Mouse (Mus musculus): ENCODE measurements around the gene Emg1. TPM values are rescaled to one million over a fixed set of nuclear protein-coding genes. Genes with fewer than 3 reads are reported as not detected.
"Not testable (repeated sequence)": the region's sequence is repeated elsewhere in the genome, so short reads cannot be mapped to it uniquely, and the experiment has no call there.

Emg1 gene
- polyA plus RNA-seq, 1 experiment from 2014 or later: 110 TPM

DNA sequence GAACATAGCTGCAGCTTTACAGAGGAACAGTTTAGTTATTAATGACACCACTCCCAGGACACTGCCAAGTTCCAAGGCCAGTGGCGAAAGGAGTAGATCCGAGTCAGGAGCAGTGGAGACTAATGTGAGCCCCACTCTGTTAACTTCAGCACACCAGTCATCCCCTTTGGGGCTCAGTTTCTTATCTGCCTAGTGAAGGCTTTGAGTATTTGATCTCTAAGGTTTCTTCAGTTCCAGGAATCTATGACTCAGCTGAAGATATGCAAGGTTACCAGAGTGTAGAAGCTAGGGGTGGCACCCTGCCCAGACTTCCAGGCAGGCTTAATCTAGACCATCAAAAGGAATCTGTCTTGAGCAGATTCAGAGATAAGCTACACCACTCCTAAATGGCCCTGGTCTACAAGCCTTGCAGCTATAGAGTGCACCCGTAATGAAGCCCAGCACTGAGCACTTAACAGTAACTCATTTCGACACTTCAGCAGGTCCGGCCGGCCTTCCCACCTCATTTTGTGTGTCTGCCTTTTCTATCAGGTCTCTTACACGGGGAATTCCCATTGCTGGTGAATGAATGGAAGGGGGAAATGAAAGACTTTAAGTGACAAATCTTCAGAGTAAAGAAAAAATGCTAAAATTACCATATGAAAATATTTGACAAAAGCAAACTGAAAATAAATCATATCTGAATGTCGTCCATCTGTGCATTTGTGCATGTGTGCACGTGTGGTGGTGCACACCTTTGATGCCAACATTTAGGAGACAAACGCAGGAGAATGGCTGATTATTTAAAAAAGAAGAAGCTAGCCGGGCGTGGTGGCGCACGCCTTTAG is 28.2 kb downstream of the Emg1 start:
- 86% methylated on average over 14 of the region's 14 CpGs for WGBS
- no peaks in the 10 kb centered on the region for H3K4me1 ChIP-seq (replicated peaks)
- H3K27me3 ChIP-seq: no peaks in the 10 kb centered on the region
- H3K9ac ChIP-seq: no peak overlapping the region
- H3K27ac ChIP-seq (replicated peaks): no peak overlapping the region
- no peaks in the 10 kb centered on the region for H3K36me3 ChIP-seq
- no peak overlapping the region for H3K4me3 ChIP-seq
- no peak overlapping the region for H3K4me2 ChIP-seq
- no peaks in the 10 kb centered on the region for H3K9me3 ChIP-seq
- ATAC-seq (ENCODE audit: low read depth): no peak

DNA sequence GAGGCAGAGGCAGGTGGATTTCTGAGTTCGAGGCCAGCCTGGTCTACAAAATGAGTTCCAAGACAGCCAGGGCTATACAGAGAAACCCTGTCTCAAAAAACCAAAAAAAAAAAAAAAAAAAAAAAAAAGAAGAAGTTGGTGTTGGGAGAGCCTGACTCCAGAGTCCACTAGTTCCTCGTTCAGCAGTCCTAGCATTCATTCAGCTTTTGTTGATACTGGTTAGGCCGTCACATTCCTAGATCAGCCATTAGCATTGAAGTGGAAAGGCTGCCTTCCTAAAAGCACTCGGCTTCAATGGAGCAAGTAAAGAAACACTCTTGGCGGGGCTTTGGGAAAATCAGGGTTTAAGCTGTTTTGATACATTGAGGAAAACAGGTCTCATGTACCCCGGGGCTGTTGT is 29.7 kb downstream of the Emg1 start:
- H3K9ac ChIP-seq; H3K4me1 ChIP-seq (replicated peaks); H3K4me2 ChIP-seq; H3K9me3 ChIP-seq; H3K4me3 ChIP-seq; ATAC-seq (ENCODE audit: low read depth); H3K27me3 ChIP-seq; H3K27ac ChIP-seq (replicated peaks); H3K36me3 ChIP-seq: not testable (repeated sequence)
- whole genome bisulfite sequencing: 67% methylated on average over 6 of the region's 6 CpGs

DNA sequence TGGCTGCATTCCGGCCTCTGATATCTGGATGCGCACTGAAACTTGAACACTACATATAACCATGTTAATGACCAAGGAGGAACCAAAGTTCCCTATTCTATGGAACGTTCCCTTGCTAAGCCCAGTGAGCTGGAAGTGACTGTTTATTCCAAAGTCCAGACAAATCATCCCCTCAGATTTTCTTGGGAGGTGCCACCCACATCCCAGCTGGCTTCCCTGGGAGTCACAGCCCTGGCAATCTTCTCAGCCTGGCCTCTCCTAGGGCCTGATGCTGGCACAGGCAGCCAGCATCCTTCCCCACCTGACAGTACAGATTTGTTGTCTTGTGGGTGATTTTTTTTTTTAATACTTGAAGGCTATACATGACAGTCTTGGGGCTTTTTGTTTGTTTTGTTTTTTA is 32.5 kb downstream of the Emg1 start:
- Histone ChIP-seq H3K9ac (no peak overlapping the region), H3K4me2 (no peak overlapping the region), H3K9me3 (no peaks in the 10 kb centered on the region), H3K36me3 (peaks cover 4% of the 10 kb centered on the region; the same call in 1 of the 2 replicates), H3K27me3 (no peaks in the 10 kb centered on the region), H3K27ac (replicated peaks) (no peak overlapping the region), H3K4me1 (replicated peaks) (no peaks in the 10 kb centered on the region), H3K4me3 (no peak overlapping the region)
- WGBS: 93% methylated on average over 3 of the region's 3 CpGs
- no peak for ATAC-seq (ENCODE audit: low read depth)

DNA sequence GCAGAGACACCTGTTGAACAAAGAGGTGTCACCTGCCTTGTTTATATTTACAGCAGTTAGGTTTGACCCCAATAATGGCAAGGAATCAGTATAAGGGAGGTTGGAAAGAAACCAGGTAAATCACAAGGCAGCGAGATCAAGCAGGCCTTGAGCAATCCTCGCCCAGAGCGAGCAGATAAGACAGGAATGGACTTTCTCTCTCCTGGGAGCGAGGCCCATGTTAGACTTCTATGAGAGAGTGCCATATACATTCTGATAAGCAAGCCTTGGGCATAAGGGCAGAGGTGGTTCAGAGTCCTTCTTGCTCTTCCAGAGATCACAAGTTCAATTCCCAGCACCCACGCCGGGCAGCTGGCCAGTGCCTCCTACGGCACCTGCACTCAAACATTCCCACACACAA is 33.2 kb downstream of the Emg1 start:
- H3K4me3 ChIP-seq: no peak overlapping the region
- no peaks in the 10 kb centered on the region for H3K27me3 ChIP-seq
- WGBS: 93% methylated on average over 7 of the region's 7 CpGs
- no peak overlapping the region for H3K27ac ChIP-seq (replicated peaks)
- ATAC-seq (ENCODE audit: low read depth): no peak
- H3K36me3 ChIP-seq: peaks cover 4% of the 10 kb centered on the region; the same call in 1 of the 2 replicates
- no peak overlapping the region for H3K9ac ChIP-seq
- no peak overlapping the region for H3K4me2 ChIP-seq
- no peaks in the 10 kb centered on the region for H3K9me3 ChIP-seq
- H3K4me1 ChIP-seq (replicated peaks): no peaks in the 10 kb centered on the region

DNA sequence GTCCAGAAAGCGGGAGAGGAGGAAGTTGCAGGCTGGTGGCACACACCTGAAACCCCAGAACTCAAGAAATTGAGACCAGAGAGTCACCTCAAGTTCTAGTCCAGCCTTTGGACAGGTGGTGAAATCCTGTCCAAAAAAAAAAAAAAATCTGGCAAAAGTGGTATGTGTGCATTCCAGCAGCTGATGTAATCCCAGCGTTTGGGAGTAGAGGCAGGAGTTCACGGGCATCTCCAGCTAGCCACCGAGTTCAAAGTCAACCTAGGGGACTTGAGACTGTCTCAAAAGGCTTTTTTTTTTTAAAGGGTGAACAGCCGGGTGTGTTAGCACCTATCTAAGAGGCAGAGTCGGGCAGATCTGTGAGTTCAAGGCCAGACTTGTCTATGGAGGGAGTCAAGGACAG is 35.8 kb downstream of the Emg1 start:
- Histone ChIP-seq H3K9ac (no peak overlapping the region), H3K27me3 (no peaks in the 10 kb centered on the region), H3K36me3 (peaks cover 4% of the 10 kb centered on the region; the same call in 1 of the 2 replicates), H3K4me3 (no peak overlapping the region), H3K4me2 (no peak overlapping the region), H3K27ac (replicated peaks) (no peak overlapping the region), H3K4me1 (replicated peaks) (no peaks in the 10 kb centered on the region; the same call in 1 of the 2 replicates), H3K9me3 (no peaks in the 10 kb centered on the region)
- no peak for ATAC-seq (ENCODE audit: low read depth)
- WGBS: 89% methylated on average over 6 of the region's 6 CpGs

DNA sequence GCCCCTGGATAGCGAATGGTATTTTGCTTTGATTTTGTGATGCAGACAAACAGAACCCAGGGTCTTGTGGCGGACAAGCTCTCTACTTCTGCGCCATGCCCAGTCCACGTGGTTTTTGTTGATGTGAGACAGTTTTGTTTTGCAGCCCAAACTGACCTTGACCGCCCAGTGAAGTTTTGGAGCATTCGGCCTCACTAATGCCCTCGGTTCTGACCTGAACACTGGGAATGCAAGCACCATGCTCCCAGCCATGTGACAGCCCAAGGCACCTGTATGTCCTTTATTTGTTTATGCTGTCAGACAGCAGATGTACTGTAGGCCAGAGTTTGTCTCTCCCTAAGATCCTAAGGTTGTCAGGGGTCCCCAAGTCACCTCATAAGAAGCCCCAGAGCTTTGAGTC is 37.4 kb downstream of the Emg1 start:
- H3K4me3 ChIP-seq: no peak overlapping the region
- no peak overlapping the region for H3K4me2 ChIP-seq
- H3K27ac ChIP-seq (replicated peaks): no peak overlapping the region
- H3K36me3 ChIP-seq: peaks cover 4% of the 10 kb centered on the region; the same call in 1 of the 2 replicates
- no peak for ATAC-seq (ENCODE audit: low read depth)
- no peaks in the 10 kb centered on the region for H3K9me3 ChIP-seq
- H3K27me3 ChIP-seq: no peaks in the 10 kb centered on the region
- WGBS: 95% methylated on average over 7 of the region's 7 CpGs
- H3K9ac ChIP-seq: no peak overlapping the region
- no peaks in the 10 kb centered on the region; the same call in 1 of the 2 replicates for H3K4me1 ChIP-seq (replicated peaks)

DNA sequence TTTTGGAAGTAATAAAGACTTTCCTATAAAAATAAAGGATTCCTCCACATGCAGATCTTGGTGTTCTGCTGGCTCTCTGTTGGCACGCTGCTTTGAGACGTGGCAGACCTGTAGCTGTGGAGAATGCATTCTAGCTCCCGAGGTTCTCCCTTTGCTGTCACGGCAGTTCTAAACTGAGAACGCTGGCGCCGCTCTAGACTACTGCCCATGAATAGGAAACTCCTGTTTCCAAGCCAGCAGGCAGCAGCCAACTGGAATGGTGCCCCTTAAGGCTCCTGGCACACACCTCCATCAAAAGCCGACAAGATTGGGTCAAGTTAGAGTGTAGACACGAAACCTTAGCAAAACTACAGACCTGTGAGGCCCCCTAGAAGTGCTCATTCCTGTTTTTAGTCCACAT is 38.4 kb downstream of the Emg1 start:
- 85% methylated on average over 9 of the region's 9 CpGs for WGBS
- H3K4me2 ChIP-seq: no peak overlapping the region
- H3K4me3 ChIP-seq: no peak overlapping the region
- H3K4me1 ChIP-seq (replicated peaks): no peaks in the 10 kb centered on the region; the same call in 1 of the 2 replicates
- no peaks in the 10 kb centered on the region for H3K27me3 ChIP-seq
- H3K36me3 ChIP-seq: peaks cover 4% of the 10 kb centered on the region; the same call in 1 of the 2 replicates
- H3K27ac ChIP-seq (replicated peaks): no peak overlapping the region
- no peaks in the 10 kb centered on the region for H3K9me3 ChIP-seq
- no peak overlapping the region for H3K9ac ChIP-seq
- ATAC-seq (ENCODE audit: low read depth): no peak

DNA sequence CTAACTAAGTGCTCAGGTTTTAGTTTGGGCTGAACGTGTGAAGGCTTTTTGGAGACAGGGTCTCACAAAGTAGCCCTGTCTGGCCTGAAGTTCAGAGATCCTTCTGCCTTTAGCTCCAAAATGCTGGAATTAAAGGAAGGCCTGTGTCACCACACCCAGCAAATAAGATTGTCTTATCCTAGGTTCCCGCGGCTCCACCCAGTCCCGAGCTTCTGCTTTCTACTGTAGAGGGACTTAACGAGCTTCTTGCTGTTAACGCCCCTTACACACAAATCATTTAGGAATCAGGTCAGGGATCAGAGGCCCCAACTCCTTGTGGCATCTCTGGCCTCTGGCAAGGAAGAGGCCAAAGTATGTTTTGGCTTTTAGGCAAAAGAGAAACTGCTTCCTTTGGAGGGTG is 39.9 kb downstream of the Emg1 start:
- H3K4me3 ChIP-seq: no peak overlapping the region
- no peaks in the 10 kb centered on the region; the same call in 1 of the 2 replicates for H3K4me1 ChIP-seq (replicated peaks)
- no peak overlapping the region for H3K27ac ChIP-seq (replicated peaks)
- ATAC-seq (ENCODE audit: low read depth): no peak
- no peaks in the 10 kb centered on the region for H3K27me3 ChIP-seq
- H3K9ac ChIP-seq: no peak overlapping the region
- 71% methylated on average over 6 of the region's 6 CpGs for WGBS
- H3K9me3 ChIP-seq: no peaks in the 10 kb centered on the region
- H3K36me3 ChIP-seq: peaks cover 4% of the 10 kb centered on the region; the same call in 1 of the 2 replicates
- H3K4me2 ChIP-seq: no peak overlapping the region

DNA sequence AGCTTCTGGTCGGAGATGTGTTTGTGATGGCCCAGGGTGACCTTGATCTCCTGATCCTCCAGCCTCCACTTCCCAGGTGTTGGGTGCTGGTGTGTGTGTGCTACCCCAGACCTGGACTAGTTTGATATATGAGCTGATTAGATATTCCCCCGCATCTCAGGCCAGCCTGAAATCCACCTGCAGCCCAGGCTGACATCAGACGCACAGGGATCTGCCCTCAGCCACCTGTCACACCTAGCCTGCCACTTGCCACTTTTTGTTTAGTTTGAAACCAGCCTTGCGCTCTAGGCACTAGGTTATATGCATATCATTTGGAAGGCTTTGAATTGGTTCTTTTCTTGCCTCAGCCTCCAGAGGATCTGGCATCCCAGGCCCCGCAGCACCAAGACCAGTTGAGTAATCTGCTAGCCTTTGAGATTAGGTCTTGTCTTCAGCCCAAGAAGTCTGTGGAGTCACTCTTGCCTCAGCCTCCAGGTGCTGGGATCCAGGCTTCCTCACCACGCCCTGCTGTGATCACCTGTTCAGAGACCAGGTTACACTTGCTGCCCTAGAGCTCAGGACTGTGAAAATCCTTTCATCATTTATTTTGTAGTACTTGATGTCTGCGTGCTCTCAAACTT is 41.6 kb downstream of the Emg1 start:
- Histone ChIP-seq H3K9ac (no peak overlapping the region), H3K9me3 (no peaks in the 10 kb centered on the region), H3K4me3 (no peak overlapping the region), H3K27ac (replicated peaks) (no peak overlapping the region), H3K4me1 (replicated peaks) (no peaks in the 10 kb centered on the region; the same call in 1 of the 2 replicates), H3K36me3 (peaks cover 6% of the 10 kb centered on the region; the same call in 1 of the 2 replicates), H3K27me3 (no peaks in the 10 kb centered on the region), H3K4me2 (no peak overlapping the region)
- no peak for ATAC-seq (ENCODE audit: low read depth)
- WGBS: 92% methylated on average over 7 of the region's 7 CpGs

DNA sequence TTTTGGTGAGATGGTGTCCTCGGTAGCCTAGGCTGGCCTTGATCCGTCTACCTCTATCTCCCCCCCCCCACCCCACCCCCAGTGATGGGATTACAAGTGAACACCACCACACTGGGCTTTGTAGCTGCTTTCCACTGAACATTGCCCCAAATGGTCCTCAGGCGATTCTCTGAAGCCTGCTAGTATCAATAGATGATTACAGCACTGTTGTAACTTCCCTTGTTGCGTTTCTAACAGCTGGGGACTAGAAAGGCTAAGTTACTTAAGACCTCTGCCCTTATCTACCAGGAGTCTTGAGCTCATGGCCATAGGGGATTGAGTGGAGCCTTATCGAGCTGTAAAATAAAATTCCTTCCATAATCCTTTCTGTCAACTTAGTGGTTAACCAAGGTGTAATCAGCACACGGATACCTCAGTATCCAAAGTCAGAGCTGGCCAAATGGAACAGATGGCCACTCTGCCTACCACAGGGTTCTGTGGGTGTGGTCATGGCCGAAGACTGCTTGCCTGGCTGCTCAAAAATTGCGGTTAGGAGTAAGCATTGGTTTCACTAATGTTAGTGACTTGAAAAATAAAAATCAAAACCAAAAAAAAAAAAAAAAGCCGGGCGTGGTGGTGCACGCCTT is 42.6 kb downstream of the Emg1 start:
- H3K4me1 ChIP-seq (replicated peaks): peaks cover under 1% of the 10 kb centered on the region; the same call in 1 of the 2 replicates
- H3K4me2 ChIP-seq: no peak overlapping the region
- H3K27me3 ChIP-seq: no peaks in the 10 kb centered on the region
- H3K4me3 ChIP-seq: no peak overlapping the region
- no peak for ATAC-seq (ENCODE audit: low read depth)
- H3K27ac ChIP-seq (replicated peaks): no peak overlapping the region
- 91% methylated on average over 11 of the region's 11 CpGs for WGBS
- 0 out of 2 replicates have a peak, but pooled peaks cover 3% of the 10 kb centered on the region for H3K36me3 ChIP-seq
- H3K9me3 ChIP-seq: no peaks in the 10 kb centered on the region
- no peak overlapping the region for H3K9ac ChIP-seq

DNA sequence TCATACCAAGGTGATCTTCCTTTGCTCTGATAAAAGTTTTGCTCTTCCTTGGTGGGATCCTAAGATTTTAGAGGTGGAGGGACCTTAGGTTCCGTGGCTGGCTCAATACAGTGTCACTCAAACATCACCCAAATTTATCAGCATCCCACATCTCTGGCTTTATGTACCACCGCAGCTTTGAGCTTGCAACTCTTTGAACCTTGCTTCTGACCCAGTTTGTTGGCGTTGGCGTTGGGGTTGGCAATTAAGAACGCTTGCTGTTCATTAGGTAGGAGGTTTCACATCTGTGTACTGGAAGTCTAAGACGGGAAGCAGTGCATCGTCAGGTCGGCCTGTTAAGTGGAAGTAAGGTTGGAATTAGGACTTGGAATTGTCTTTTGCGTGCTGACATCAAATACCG is 47.0 kb downstream of the Emg1 start:
- 0 out of 2 replicates have a peak, but pooled peaks cover 3% of the 10 kb centered on the region for H3K36me3 ChIP-seq
- H3K4me3 ChIP-seq: no peak overlapping the region
- H3K4me1 ChIP-seq (replicated peaks): peaks cover 17% of the 10 kb centered on the region
- no peak overlapping the region for H3K4me2 ChIP-seq
- no peak overlapping the region for H3K9ac ChIP-seq
- ATAC-seq (ENCODE audit: low read depth): no peak
- no peaks in the 10 kb centered on the region for H3K9me3 ChIP-seq
- H3K27ac ChIP-seq (replicated peaks): no peak overlapping the region
- no peaks in the 10 kb centered on the region for H3K27me3 ChIP-seq
- WGBS: 95% methylated on average over 10 of the region's 10 CpGs

DNA sequence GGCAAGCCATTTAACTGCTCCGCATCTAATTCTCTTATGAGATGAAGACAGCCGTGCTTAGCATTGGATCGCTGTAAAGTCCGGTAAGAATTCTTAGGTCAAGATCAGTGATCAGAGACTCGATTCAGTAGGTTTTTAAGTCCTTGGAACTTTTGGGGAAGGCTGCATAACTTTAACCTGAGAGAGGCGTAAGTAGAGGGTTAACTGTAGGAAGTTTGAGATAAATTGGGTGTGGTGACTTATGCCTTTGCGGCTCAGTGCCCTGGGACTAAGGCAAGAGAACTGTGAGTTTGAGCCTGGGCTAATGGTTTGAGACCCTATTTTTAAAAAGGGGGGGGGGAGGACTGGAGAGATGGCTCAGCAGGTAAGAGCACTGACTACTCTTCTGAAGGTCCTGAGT is 47.7 kb downstream of the Emg1 start:
- WGBS: 86% methylated on average over 7 of the region's 7 CpGs
- Histone ChIP-seq H3K9me3 (no peaks in the 10 kb centered on the region), H3K9ac (no peak overlapping the region), H3K36me3 (0 out of 2 replicates have a peak, but pooled peaks cover 3% of the 10 kb centered on the region), H3K4me2 (peak overlapping the region; percentile 65), H3K27ac (replicated peaks) (no peak overlapping the region), H3K4me1 (replicated peaks) (peaks cover 17% of the 10 kb centered on the region), H3K4me3 (no peak overlapping the region), H3K27me3 (no peaks in the 10 kb centered on the region)
- no peak for ATAC-seq (ENCODE audit: low read depth)

All from neural tube, embryonic 13.5 days (tissue).